Mouse (Mus musculus) ES-E14 (cell line): ENCODE data around the gene Sema4f.

ENCODE experiments used
- CHD2 ChIP-seq: IDR thresholded peaks from 2 replicates; pipeline ENCODE4 v1.6.1; 2014; ENCODE audit warnings: mild to moderate bottlenecking, low read depth, low read length, inconsistent platforms
- ZNF384 ChIP-seq: IDR thresholded peaks from 2 replicates; pipeline ENCODE4 v1.6.1; 2012; ENCODE audit warnings: low read depth, low read length, inconsistent platforms

- no peak for TF ChIP-seq ZNF384
- TF ChIP-seq CHD2, result no peak
Observed at GRCm38 (mm10) chr6:82906985-82907384, 32.6 kb downstream of the Sema4f start.
